Mouse (Mus musculus) spleen, postnatal 36 days (tissue): ENCODE results near the gene Kars.

Source experiments
- DNase-seq, 2 experiments: peaks; one replicate each; pipeline ENCODE4 v3.0.0; 2022; ENCODE audit warnings: low spot score in 2 of 2, mixed read lengths in 1 of 2

Gene Kars

DNA sequence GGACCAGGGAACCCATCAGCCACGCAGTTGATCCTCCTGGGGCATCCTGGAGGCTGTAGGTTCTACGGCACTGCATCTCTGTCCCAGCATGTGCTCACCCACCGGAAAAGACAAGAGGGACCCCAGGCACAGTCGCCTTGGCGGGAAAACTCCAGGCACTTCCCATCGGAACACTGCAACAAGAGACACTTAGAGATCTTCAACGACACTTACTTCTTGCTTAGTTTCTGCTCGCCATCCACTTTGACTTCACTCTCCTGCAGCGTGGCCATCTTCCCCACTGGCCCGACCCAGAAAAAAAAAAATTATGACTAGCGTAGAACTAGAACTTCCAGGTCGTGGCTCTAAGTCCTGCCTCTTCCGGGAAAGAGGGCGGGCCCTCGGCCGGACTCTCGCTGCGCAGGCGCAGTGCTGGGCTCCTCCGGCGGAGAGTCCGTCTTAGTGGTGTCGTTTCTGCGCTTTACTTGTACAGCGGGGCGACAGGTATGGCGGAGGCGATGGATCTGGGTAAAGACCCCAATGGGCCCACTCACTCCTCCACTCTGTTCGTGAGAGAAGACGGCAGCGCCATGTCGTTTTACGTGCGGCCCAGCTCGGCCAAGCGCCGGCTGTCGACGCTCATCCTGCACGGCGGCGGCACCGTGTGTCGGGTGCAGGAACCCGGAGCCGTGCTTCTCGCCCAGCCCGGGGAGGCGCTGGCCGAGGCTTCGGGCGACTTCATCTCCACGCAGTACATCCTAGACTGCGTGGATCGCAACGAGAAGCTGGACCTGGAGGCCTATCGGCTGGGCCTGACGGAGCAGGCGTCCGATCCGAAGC, at the start of gene Kars, which contains the start of gene Terf2ip:
Gene Kars, minus strand, starts transcription at position 327 of the 819 bp plus-strand sequence.
Gene Terf2ip, plus strand, starts transcription at position 402 of the 819 bp plus-strand sequence.
- peak; percentile 93 to 95 for DNase-seq

- DNase-seq, result no peak
Observed at GRCm38 (mm10) chr8:112054456-112054855, 43.3 kb upstream of the Kars start.

GRCm38 (mm10) chr8:112051537-112051936, 40.4 kb upstream of the Kars start:
- DNase-seq, result no peak

DNA sequence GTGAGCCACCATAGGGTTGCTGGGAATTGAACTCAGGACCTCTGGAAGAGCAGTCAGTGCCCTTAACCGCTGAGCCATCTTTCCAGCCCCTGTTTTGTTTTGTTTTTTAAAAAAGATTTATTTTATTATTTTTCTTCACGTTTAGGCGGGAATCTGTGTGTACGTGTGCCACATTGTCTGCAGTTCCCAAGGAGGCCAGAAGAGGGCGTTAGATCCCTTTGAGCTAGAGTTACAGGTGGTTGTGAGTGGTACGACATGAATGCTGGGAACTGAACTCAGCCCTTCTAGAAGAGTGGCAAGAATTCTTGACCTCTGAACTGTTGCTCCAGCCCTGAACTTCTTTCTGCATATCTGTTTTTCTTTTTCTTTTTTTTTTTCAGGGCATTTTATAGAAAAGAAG, 38.9 kb upstream of the Kars start:
- DNase-seq, result no peak

DNA sequence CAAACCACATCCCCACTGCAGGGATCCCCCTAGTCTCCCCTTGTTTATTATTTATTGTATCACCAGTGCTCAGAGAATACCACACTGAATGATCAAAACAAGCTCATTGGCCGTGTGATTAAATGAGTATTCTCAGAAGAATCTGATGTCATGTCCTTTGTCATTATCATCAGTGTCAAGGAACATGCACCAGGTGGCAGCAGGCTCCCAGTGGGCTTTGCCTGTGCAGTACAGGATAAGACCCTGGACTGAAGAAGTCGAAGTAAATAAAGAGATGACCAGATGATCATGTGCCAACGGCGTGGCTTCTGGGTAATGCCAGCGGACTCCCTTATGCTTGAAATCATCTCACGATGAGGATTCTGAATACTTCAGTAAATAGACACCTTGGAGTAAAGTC, 37.2 kb upstream of the Kars start:
- no peak for DNase-seq

- DNase-seq, result peak; percentile 31 to 47
Observed at GRCm38 (mm10) chr8:112045896-112046295, 34.8 kb upstream of the Kars start.

- DNase-seq, result no peak
Observed at GRCm38 (mm10) chr8:112045182-112045581, 34.1 kb upstream of the Kars start.

GRCm38 (mm10) chr8:112037521-112037920, 26.4 kb upstream of the Kars start:
- DNase-seq, result no peak

DNA sequence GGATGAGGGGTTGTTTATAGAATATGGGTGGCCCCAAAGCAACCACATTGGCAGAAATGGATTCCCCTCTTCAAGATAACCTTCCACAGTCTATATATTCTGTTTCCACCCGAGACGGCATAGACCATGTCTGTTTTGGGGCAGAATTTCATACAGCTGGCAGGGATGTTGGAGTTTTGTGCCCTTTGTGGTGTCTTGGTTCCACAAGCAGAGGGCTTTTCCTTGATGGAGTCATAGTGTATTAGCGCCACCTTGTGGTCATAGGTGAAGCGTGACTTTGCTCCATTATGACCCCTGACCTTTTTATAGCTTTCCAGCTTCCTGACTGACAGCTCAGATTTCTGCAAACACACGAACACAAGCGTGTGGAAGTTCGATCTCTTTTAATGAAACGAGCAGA, 23.5 kb upstream of the Kars start:
- DNase-seq, result no peak

- no peak for DNase-seq
Observed at GRCm38 (mm10) chr8:112033071-112033470, 21.9 kb upstream of the Kars start.

- no peak for DNase-seq
Observed at GRCm38 (mm10) chr8:112030663-112031062, 19.5 kb upstream of the Kars start.

- no peak for DNase-seq
Observed at GRCm38 (mm10) chr8:112029455-112029854, 18.3 kb upstream of the Kars start.

DNA sequence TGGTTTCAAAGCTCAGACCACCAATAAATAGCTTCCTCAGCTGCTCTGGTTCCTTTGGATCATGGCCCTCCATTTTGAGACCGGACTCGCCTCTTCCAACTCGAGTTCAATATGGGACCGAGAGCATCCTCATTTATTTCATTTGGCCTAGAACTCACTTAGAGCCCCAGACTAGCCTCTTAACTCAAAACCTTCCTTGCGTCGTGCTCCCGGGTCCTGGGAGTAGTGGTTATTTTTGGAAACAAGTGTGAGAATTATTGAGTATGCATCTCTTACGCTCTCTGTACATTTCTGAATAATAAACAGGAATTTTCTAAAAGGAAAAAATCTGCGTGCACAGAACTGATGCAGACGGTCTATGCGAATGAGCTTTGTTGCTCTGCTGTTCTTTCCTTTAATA, 3.8 kb upstream of the Kars start, which contains the start of gene Gm6793:
Gene Gm6793, minus strand, starts transcription at position 101 of the 400 bp plus-strand sequence.
- no peak for DNase-seq

DNA sequence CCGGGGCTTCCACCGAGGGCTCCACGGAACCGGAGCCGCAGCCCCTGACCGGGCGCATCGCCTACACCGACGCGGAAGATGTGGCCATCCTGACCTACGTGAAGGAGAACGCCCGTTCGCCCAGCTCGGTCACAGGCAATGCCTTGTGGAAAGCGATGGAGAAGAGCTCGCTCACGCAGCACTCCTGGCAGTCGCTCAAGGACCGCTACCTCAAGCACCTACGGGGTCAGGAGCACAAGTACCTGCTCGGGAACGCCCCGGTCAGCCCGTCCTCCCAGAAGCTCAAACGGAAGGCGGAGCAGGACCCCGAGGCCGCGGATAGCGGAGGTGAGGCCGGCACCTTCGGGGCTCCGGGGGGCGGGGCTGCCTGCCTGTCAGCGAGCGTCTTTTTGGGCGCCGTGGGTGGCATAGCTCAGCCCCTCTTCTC, 706 bp upstream of the Kars start:
- peak; percentile 39 to 52 for DNase-seq

DNA sequence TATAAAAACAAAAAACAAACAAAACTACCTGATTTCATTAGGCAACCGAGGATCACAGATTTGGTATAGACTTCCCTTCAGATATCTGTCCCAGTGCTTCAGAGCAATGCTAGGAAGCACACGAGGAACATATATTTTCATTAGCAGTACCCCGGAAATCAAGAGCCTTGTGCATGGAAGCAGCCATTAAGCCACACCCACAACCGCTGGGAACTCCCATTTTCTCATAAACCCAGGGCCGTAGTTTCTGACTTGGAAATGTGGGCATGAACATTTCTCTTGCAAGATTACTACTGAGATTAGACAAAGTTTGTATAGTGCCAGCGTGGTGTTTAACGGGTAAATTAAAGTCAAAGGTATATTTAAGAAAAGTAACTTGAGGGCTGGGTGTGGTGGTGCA, 1.6 kb downstream of the Kars start:
- no peak for DNase-seq

GRCm38 (mm10) chr8:112007669-112008068, 3.5 kb downstream of the Kars start:
- DNase-seq, result no peak

DNA sequence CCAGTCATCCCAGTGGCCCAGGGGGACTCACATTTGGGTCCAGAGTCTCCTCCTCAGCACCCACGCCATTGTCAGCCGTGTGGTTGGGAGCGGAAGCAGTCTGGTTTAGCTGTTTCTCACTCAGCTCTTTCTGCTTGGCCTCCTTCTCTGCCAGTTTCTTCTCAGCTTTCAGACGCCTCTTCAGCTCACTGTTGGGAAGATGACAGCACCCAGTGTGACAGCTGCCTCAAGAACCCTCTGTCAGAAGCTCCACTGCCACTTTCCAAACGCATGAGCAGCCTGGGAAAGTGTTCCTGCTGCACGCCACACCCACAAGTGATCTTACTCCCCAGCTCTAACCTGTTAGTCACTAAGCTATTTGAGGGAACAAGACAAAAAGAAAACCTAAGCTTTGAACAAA, 5.5 kb downstream of the Kars start:
- no peak for DNase-seq

DNA sequence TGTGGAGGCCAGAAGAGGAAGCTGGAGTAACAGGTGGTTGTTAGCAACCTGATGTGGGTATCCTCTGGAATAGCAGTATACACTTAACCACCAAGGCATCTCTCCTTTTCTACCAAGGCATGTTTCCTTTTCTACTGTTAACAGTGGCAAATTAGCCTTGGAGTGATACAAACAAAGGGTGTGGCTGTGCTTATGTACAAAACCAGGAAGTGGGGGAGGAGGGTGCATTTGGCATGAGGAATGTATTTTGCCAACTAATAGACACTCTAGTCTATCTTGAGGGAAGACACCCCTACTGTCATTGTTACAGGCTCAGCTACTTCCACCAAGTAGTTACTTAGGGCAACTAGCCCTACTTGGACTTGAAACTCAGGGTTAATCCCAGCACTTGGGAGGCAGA, 6.4 kb downstream of the Kars start:
- no peak for DNase-seq

DNA sequence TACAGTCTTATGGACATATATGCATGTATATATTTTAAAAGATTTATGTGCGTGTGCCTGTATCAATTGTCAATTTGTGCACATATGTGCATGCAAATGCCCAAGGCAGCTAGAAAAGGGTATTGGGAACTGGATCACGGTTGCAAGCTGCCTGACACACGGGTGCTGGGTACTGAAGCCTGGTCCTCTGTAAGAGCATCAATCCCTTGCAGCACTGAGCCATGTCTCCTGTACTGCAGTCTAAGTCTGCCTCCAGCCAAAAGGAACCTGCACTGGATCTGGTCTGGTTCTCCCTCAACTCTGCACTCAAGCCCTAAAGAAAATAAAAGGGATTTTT, 18.5 kb downstream of the Kars start:
- no peak for DNase-seq

DNA sequence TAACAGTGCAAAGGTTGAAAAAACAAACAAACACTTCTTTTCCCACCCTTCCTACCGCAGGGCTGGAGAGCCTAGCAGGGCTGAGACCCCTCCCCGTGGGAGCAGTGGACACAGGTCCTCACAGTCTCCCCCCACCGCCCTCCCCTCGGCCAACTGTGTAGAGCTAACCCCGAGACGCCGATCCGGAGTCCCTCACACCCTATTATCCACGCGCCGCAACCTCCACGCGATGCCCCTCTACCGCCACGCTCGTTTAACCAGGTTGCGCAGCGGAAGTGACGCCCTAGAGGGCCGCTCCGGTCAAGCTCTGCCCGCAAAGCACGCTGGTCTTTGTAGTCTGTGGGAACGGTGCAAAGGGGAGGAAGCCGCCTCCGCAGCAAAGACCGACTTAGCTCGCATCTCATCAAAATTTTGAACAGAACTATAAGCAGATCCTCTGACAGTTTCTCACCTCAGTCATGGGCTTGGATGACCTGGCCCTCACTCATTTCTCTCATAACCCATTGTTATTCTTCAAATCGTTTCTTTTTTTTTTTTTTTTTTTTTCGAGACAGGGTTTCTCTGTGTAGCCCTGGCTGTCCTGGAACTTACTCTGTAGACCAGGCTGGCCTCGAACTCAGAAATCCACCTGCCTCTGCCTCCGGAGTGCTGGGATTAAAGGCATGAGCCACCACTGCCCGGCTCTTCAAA, 19.0 kb downstream of the Kars start, which contains the start of gene Adat1:
Gene Adat1, minus strand, starts transcription at position 290 of the 690 bp plus-strand sequence.
- DNase-seq, result peak; percentile 86 to 89

GRCm38 (mm10) chr8:111991278-111991677, 19.8 kb downstream of the Kars start:
- no peak for DNase-seq

DNA sequence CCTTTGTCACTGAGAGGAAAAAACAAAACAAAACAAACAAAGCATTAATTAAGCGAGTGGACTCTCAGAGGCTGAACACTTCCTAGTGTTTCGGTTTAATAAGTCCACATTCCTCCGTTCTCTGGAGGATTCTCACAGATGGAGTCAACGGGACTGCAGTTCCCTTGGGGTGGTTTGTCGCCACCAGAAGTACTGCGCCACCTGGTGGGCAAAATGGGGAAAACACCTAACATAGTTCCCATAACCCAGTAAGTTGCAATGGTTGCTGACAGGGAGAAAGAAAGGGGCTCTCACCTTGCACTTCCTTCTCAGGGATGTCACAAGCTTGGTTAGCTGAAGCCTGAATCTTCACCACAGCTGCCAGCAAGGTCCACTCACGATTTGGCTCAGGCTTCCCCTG, 21.2 kb downstream of the Kars start:
- DNase-seq, result peak; percentile 45 to 66

DNA sequence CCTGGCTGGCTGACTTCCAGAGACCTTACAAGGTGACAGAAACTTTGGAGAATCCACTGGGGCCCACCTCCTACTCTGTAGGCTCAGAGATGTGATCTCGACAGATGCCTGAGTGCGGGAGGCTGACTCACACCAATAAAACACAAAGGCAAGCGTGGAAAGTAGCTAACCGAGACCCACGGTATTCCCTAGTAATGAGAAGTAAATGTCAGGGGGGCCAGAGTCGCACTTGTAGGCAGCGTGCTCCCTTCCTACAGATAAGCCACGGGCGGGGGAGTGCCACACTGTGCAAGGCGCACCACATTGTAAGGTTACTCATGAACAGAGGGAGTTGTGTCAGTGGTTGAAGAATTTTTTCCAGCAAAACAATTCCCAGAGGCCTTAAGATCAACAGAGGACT, 26.6 kb downstream of the Kars start:
- no peak for DNase-seq
